Mouse (Mus musculus): ENCODE measurements around the gene Pth2. TPM values are rescaled to one million over a fixed set of nuclear protein-coding genes. Genes with fewer than 3 reads are reported as not detected.

The Pth2 gene
- total RNA-seq (2021) = not detected

DNA sequence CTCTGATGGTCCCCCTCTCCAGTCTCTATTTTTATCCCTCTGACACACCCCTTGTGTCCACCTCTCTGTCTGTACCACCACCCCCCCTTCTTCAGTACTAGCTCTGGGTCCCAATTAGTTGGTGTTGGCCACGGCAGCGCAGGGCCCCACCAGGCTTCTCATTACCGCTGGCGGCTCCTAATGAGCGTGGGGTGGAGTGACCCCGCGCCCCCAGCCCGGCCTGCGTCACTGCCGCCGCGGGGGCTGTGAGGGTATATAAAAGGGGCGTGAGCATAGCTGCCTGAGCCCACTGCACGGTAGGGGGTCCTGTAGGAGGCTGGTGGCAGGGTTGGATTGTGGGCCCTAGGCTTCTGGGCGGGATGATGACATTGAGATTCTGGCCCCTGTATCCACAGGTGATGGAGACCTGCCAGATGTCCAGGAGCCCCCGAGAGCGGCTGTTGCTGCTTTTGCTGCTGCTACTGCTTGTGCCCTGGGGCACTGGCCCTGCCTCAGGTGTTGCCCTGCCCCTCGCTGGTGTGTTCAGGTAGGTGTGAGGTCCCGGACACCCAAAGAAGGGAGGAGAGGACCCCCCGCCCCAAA is at the start of gene Pth2:
Pth2 (plus strand) TSS at position 100 of the 582 bp plus-strand sequence.
- no peak for DNase-seq (ENCODE audit: low spot score in 2 of 2)
- intact Hi-C loops (cut with DNase I) = no loop called here

DNA sequence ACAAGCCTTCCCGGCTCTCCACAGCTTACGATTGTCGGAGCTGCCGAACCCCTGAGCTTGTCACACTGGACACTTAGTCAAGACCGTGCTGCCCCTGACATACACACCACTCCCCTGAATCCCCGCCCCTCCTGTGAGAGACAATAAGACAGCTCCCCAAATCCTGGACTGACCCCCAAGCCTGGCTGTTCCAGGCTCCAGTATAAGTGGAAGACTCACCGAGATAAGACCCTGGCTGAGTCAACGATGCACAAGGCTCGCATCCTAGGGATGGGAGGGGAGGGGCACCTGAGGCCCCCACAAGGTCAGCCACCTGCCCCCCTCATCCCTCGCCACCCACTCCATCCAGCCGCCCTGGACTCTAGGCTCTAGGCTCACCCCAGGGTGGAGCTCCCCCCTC is 48.9 kb upstream of the Pth2 start:
- intact Hi-C loops (cut with DNase I) = no loop called here
- no peak for DNase-seq (ENCODE audit: low spot score in 2 of 2)

DNA sequence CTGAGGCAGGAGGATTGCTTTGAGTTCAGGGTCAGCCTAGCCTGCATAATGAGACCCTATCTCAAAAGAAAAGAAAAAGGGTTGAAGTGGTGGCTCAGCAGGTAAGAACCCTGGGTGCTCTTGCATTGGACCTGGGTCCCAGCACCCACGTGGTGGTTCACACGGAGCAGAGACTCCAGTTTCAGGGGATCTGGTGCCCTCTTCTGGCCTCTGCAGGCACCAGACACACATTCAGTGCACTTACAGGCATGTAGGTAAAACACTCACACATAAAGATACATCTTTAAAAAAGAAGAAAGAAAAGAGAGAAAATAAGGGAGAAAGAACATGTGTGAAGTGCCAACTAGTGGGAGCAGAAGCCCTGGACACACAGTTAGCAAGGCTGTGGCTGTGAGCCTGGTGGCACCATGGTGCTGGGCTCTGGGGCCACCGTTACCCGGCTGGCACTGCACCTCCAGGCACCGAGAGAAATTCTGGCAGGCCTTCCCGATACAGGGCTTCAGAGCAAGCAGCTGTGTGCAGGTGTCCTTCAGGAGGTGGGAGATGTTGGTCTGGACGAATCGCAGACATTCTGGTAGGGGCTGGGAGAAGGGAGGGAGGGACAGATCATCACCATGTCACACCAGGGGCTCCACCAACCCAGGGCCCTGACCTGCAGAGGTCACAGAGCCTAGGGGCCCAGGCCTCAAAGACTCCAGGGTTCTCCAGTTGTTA is 47.2 kb upstream of the Pth2 start:
- intact Hi-C loops (cut with DNase I) = no loop called here
- DNase-seq (ENCODE audit: low spot score in 2 of 2) = no peak

DNA sequence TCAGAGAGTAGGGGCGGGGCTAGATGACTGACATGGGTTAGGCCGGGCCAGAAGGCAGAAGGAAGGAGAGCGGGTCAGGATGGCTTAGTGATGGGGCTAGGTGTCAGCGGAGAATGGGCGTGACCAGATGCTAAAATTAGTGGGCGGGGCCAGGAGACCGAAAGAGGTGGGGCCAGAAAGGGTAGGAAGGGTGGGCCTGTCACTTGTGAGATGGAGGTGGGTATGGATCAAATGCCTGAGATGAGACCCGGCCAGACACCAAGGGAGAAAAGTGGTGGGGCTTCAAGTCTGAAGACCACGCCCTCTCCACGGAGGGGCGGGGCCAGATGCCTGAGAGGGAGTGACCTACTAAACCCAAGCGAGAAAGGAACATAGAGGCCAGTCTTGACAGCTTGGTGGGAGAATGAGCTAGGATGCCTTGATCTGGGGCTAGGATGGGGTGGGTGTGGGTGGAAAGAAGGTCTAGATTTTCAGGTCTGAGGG is 46.2 kb upstream of the Pth2 start:
- no peak for DNase-seq (ENCODE audit: low spot score in 2 of 2)
- intact Hi-C loops (cut with DNase I) = no loop called here

DNA sequence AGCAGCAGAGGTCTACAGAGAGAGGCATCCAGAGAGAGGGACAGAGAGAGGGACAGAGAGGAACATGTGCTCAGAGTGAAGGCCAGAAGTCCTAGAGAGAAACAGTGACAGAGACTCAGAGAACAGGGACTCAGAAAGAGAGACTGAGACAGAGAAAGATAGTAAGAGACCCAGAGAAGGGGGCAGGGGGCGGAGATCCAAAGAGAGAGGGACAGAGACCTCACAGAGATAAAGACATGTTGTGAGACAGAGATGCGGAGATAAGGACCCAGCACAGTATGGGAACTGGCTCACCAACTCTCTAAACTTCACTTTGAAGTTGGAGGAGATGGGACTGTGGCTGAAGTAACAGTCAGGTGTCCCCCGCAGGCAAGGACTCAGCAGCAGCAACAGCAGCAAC is 45.4 kb upstream of the Pth2 start:
- no peak for DNase-seq (ENCODE audit: low spot score in 2 of 2)
- intact Hi-C loops (cut with DNase I) = no loop called here

DNA sequence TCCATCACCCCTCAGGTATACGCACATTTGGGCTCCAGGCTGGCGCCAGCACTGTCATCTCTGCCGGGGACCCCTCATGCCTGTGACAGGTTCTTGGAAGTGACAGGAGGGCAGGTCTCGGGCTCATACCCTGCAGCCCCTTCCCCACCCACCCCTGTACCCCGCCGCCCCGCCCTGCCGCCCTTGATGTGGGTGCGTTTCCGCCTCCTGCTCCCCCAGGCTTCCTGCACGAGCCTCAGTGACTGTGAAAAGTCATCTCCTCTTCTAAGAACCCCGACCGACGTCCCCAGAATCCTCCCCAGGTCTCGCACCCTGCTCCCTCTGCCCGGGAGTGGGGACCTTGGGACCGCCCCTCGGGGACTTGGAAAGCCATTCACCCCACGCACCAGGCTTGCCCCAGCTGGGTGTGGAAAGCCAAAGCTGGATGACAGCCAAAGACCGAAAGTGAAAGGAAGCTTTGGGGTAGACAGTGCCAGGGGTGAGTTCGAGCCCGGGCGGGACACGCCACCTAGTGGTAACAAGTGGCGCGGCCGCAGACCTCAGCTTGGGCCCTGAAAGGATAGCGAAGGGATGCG is 44.7 kb upstream of the Pth2 start, which contains the start of the genes Gm45713 and Flt3l:
Gm45713 (minus strand) TSS at position 239 of the 575 bp plus-strand sequence.
Flt3l (minus strand) TSS at position 440 of the 575 bp plus-strand sequence.
- intact Hi-C loops (cut with DNase I) = loop anchor here (2.0 kb wide), 1 partner anchor 57 kb away; no protein-coding TSS in a partner anchor

DNA sequence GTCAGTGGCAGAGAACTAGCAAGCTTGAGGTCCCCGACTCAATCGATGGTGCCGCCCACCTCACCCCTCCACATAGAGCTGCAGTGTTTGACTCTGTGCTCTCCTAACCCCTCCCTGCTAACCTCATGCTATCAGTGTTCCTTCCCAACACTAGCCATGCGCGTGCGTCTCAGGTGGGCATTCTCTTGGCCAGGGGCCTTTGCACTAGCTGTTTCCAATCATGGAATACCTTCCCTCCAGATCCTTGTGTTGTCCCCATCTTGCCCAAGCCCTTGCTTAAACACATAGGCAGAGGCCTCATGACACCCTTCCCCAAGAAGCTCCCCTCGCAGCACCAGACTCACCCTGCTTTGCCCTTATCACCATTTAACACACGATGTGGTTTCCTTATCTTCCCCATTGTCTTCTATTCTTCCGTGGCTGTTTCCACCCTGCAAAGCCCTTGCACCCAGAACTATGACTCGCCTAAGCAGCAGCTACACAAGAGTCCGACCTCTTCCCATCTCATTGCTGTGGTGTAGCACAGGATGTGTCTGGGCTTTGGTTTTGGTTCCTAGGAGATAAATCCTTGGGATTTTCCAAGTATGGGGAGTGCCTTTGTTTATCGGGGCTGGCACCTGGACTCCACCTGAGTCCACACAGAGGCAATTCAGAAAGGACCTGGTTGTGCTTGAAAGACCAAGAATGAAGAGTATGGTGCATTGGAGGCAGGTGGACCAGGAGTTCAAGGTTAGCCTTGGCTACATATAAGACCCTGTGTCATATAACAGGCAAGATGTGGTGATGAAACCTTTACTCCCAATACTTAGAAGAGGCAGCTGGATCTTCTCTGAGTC is 43.4 kb upstream of the Pth2 start:
- intact Hi-C loops (cut with DNase I) = loop anchor here (2.0 kb wide), 1 partner anchor 59 kb away; no protein-coding TSS in a partner anchor
- DNase-seq (ENCODE audit: low spot score in 2 of 2) = no peak

More for the DNA sequence above, 44.7 kb upstream of the Pth2 start, which contains the start of the genes Gm45713 and Flt3l:
- DNase-seq (ENCODE audit: low spot score in 2 of 2) = peak; percentile 80 to 86

DNA sequence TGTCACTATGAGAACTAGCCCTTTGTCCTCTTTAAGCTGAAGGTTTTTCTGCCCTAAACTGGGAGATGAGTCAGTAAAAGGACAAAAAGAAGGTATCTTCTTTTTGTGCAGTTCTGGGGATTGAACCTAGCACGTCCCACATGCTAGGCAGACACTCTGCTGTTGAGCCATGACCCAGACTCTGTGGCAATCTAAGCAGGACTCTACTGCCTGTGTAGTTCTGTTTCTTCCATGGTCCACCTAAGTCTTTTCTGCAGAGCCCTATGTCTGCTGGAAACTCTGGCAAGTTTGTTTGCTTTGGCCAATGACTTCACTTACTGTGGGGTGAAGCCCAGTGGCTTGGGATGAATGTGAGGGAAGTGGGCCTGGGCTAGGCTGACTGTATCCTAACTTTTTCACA is 42.4 kb upstream of the Pth2 start:
- intact Hi-C loops (cut with DNase I) = no loop called here
- DNase-seq (ENCODE audit: low spot score in 2 of 2) = no peak

DNA sequence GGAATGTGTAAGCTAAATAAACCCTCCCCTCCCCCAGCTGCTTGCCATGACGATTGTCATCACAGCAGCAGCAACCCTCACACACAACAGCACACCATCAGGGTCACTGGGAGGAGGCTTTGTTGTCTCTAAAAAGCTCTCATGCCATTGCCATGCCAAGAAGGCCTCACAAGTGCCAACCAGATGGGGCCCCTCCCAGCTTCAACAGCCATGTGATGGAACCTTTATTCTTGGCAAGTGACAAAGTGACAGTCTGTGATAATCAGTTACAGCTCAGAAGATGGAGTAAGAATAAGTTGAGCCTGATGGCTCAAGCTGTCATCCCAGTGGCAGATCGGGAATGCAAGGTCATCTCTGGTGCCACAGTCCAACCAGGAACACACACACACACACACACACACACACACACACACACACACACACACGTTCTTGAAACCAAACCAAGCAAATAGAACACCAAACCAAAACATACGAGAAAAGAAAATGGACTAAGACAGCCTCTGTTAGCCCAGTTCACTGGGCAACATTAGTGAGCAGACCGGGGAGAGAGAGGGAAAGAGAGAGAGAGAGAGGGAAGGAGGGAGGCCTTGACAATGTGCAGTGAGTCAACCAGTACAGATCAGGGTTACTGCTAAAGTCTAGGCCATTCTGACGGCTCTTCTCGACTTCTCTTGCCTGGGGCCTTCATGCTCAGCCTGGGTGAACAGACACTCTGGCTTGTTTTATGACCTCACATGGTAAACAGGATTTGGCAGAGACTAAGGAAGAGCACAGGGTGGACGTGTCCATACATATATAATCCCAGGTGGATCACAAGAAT is 40.7 kb upstream of the Pth2 start:
- no peak for DNase-seq (ENCODE audit: low spot score in 2 of 2)
- intact Hi-C loops (cut with DNase I) = no loop called here

DNA sequence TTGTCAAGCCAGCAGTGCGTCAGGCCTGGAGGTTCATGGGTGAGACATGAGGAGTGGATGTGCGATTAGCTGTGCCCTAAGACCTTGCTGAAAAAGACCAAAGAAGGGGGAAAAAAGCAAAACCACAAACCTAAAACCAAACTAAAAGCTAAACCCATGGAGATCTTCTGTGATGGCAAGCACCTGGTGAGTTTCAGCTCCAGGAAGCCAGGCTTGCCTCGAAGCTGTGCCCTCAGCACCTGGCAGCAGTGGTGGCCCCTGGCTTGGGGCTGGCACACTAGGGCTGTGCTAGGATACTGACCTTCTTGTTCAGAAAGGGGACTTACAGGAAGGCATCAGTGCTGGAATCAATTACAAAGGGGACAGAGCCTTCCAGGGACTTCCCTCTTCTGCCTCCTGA is 39.5 kb upstream of the Pth2 start:
- intact Hi-C loops (cut with DNase I) = no loop called here
- DNase-seq (ENCODE audit: low spot score in 2 of 2) = no peak

DNA sequence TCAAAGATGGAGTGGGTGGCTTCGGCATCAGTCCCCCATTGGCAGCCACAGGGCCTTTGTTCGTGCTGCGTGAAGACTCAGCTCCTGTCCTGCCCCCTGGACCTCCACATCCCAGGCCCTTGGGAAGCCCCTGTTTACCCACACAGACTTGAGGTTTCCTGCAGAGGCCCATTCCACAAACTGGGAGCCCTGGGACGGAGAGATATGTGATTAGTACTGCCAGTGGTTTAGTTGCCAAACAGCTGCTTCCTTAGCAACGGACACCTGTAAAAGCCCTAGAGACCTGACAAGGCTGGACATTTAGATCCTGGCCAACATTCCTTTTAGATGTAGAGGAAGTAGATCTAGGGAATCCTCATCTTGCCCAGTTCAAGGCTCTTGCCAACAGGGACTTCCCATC is 38.9 kb upstream of the Pth2 start:
- intact Hi-C loops (cut with DNase I) = no loop called here
- DNase-seq (ENCODE audit: low spot score in 2 of 2) = no peak

DNA sequence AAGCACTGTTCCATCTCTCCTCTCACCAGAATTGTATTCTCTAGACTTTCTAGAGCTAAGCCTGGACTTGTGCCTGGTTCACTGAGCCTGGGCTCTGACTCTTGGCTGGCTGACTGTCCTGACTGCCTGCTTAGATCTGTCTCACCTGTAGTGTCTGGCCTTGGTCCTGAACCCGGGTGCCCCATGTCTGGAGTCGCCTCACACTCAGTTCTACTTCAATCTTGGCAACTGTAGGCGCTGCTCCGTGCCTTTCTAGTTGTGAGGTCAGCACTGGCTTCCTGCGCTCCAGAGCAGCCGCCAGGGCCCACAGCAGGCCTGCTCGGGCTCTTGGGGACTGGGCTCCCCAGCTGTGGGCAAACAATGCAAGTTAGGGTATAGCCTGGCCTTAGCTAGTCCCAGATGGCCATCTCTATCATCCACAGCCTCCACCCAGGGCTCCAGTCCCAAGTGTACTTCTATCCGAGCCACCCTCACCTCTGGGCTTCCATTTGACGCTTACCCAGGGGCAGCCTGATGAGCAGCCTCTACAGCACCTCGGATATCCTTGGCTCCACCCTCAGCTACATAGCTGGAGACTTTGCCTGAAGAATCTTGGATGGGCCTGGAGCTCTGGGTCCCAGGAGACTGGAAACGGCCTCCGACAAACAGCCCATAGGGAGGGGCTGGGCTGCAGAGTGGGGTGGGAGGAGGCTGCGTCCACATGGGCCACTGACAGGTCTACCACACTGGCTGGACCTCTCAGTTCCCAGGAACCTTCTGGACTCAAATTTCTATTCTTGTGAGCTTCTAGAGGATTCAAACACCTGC is 36.2 kb upstream of the Pth2 start:
- DNase-seq (ENCODE audit: low spot score in 2 of 2) = no peak
- intact Hi-C loops (cut with DNase I) = no loop called here

DNA sequence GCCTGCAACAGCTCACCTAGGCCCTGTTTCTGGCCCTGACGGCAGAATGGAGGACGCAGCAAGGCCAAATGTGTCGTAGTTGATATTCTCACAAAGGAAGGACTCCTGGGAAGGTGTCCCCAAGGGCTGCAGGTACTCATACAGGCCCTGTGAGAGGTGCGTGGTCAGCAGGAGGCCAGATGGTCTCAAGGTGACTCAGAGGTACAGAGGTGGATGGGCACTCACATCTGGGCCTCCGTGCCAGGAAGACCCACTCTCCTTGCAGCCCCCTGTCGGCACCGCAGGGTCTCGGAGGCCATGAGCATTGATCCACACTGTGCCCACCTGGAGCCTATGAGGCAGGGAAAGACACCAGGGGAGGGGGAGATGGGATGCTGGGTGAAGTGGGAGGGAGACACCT is 35.3 kb upstream of the Pth2 start:
- DNase-seq (ENCODE audit: low spot score in 2 of 2) = no peak
- intact Hi-C loops (cut with DNase I) = no loop called here

DNA sequence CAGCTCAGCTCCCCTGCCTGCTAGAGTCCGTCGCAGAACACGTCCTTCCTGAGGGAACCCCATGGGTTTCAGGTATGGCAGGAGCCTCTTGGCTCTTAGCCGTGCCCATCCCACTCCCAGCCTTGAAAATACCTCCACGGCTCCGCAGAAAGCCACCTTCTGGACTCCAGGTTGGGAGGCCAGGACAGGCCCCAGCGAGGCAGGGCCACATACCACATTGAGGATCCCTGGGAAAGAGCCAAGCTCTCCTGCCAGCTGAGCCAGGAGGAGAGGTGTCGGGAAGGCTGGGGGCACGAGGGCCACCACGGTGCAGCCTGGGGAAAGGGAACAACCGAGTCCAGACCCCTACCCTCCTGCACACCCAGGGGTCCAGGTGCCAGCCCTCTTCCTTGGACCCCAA is 33.5 kb upstream of the Pth2 start:
- no peak for DNase-seq (ENCODE audit: low spot score in 2 of 2)
- intact Hi-C loops (cut with DNase I) = no loop called here

DNA sequence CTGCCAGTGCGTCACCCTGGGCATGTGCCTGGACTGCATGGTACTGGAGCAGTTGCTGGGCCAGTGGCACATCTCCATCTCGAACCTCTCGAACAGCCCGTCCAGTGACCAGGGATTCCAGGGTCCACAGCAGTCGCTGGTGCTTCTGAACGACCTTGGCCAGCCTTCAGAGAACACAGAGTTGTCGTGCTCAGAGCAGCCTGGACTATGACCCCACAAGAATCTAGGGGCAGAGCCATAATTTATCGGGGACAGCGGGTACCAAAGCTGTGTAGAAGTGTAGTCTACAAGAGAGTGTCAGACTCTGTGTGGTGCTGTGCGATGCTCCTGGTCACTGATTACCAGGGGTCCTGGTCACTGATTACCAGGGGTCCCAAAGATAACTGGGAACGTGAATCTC is 32.9 kb upstream of the Pth2 start:
- intact Hi-C loops (cut with DNase I) = no loop called here
- no peak for DNase-seq (ENCODE audit: low spot score in 2 of 2)

DNA sequence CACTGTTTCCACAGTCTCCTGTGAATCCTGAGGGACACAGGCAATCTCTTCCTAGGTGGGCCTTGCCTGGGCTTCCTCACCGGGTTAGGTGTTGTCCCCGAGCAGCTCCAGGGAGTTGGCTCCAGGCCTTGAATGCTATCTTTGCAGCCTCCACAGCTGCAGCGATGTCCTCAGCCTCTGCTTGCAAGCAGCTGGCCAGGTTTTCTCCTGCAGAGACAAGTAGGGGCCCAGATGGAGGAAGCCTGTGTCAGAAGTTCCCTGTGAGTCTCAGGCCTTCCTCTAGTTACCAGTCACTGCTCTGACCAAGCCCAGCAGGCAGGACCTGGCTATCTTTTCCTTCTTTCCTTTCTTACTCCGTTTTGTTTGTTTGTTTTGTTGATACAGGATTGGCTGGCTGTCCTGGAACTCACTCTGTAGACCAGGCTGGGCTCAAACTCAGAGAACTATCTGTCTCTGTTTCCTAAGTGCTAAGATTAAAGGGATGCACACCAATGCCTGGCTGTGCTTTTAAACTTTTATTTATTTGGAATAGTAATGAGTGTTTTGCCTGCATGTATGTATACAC is 32.2 kb upstream of the Pth2 start:
- DNase-seq (ENCODE audit: low spot score in 2 of 2) = no peak
- intact Hi-C loops (cut with DNase I) = no loop called here

DNA sequence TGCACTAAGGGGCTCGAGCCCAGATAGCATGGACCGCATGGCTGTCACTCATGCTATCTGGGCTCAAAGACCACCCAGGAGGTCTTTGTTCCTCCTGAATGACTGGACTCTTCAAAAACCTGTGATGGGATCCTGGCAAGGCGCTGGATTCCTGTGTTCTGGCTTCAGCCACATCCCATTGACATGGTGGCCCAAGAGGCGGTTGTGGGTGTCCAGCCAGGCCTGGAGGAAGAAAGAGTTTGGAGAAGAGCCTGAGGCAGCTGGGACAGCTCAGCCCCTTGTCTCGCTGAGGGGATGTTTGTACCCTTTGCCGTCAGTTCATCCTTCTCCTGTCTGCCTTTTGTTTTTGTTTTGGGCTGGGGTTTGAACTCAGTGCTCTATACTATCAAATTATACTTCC is 31.2 kb upstream of the Pth2 start:
- intact Hi-C loops (cut with DNase I) = no loop called here

DNA sequence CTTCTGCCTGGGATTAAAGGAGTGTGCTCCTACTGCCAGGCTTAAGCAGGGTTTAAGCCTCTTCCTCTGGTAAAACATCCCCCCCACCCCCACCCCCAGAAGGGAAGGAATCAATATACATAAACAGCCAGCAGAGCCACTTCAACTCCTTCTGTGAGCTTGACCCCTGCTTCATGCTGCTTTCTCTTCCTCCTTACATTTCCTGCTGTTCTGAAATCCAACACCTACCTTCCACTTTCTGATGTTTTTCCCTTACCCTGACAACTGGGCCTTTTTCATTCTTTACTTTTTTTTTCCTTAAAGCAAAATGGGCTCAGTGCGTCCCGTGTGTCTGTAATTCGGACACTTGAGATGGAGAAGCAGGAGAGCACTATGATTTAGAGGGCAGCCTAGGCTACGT is 30.5 kb upstream of the Pth2 start:
- intact Hi-C loops (cut with DNase I) = no loop called here

More for the DNA sequence above, 31.2 kb upstream of the Pth2 start:
- DNase-seq (ENCODE audit: low spot score in 2 of 2) = no peak

More for the DNA sequence above, 30.5 kb upstream of the Pth2 start:
- no peak for DNase-seq (ENCODE audit: low spot score in 2 of 2)

Measured in left cerebral cortex, postnatal 36 days (tissue).